Mouse (Mus musculus) erythroblast, adult 5-6 weeks (primary cell): ENCODE results near the gene Kcnh7. TPM values are rescaled to one million over a fixed set of nuclear protein-coding genes. Genes with fewer than 3 reads are reported as not detected.

Source experiments
- ATAC-seq: replicated peaks from 2 replicates; pipeline ENCODE4 v1.8.0; 2016; ENCODE audit warnings: moderate number of reproducible peaks, mild to moderate bottlenecking, moderate TSS enrichment, inconsistent platforms; ENCODE audit not compliant: poor library complexity, low FRiP score, severe bottlenecking
- total RNA-seq, 2 experiments: library from RNA; stranded (forward) in 1 of 2; stranded (reverse) in 1 of 2; fragments of 150-400 nt in 1 of 2; fragments of 200-764, 138-1000 nt in 1 of 2; gene quantifications; 2 replicates each; pipeline versions ENCODE4 v1.2.3 to v1.2.4; 2015 to 2017; ENCODE audit warnings: low replicate concordance in 2 of 2

Kcnh7 gene
- total RNA-seq (2015; ENCODE audit: low replicate concordance), result not detected in 2 replicates
- not detected in 2 replicates for total RNA-seq (2017; ENCODE audit: low replicate concordance)

- no peak for ATAC-seq
These were observed at the start of gene Kcnh7 for GRCm38 (mm10) chr2:63183563-63184545. Gene Kcnh7, minus strand, starts transcription at chr2:63184287.

GRCm38 (mm10) chr2:63207435-63207834, 23.3 kb upstream of the Kcnh7 start:
- no peak for ATAC-seq

- no peak for ATAC-seq
These were observed 1.9 kb upstream of the Kcnh7 start for GRCm38 (mm10) chr2:63186014-63186413.

- no peak for ATAC-seq
These were observed 704 bp upstream of the Kcnh7 start for GRCm38 (mm10) chr2:63184551-63185430.

GRCm38 (mm10) chr2:63153701-63154100, 30.4 kb downstream of the Kcnh7 start:
- ATAC-seq, result no peak

GRCm38 (mm10) chr2:63127762-63128516, 56.1 kb downstream of the Kcnh7 start:
- no peak for ATAC-seq

GRCm38 (mm10) chr2:63120316-63120715, 63.8 kb downstream of the Kcnh7 start:
- ATAC-seq, result no peak

GRCm38 (mm10) chr2:63117209-63118193, 66.6 kb downstream of the Kcnh7 start:
- ATAC-seq, result no peak

- ATAC-seq, result no peak
These were observed 78.1 kb downstream of the Kcnh7 start for GRCm38 (mm10) chr2:63105971-63106370.

GRCm38 (mm10) chr2:63099676-63100075, 84.4 kb downstream of the Kcnh7 start:
- ATAC-seq, result no peak

GRCm38 (mm10) chr2:63091775-63092174, 92.3 kb downstream of the Kcnh7 start:
- ATAC-seq, result no peak

- no peak for ATAC-seq
These were observed 93.6 kb downstream of the Kcnh7 start for GRCm38 (mm10) chr2:63090447-63090846.

- no peak for ATAC-seq
These were observed 125.7 kb downstream of the Kcnh7 start for GRCm38 (mm10) chr2:63058386-63058785.

- ATAC-seq, result no peak
These were observed 134.2 kb downstream of the Kcnh7 start for GRCm38 (mm10) chr2:63049884-63050283.

GRCm38 (mm10) chr2:63039718-63040117, 144.4 kb downstream of the Kcnh7 start:
- ATAC-seq, result no peak

- no peak for ATAC-seq
These were observed 169.2 kb downstream of the Kcnh7 start for GRCm38 (mm10) chr2:63014909-63015308.

GRCm38 (mm10) chr2:63009141-63009540, 174.9 kb downstream of the Kcnh7 start:
- no peak for ATAC-seq

- ATAC-seq, result no peak
These were observed 181.3 kb downstream of the Kcnh7 start for GRCm38 (mm10) chr2:63002784-63003183.
